Mouse (Mus musculus) cerebellum, adult 9-10 months (tissue): ENCODE data around the gene Vps45.

Source experiments
- DNase-seq: peaks from one replicate; pipeline ENCODE4 v3.0.0; 2022

The Vps45 gene

DNA sequence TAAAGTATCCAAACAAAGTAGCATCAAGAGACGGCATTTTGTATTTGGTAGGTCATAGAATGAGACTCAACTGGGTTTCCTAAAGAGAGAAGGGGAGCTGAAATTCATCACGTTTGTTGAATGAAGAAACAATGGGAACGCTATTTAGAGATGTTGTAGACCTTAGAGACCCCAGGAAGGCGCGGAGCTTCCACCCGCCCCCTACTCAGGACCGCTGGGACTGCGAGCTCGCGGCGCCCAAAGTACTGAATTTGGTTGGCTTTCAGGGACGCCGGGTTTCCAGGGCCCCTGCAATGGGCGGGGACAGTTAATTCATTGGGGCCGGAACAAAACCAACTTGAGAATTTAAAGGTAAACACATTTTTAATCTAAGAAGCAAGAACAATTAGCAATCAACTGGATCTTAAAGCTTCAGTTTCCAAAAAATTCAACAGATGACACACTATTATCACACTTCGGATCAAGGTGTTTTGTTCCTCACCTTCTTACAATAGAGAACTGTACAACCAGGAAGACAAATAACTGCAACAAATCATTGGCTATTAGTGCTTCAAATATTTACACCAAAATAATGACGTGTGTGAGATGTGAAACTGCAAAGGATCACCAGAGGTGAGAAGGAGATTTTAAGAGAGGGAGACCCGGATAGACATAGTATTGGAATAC lies at the start of gene Vps45:
Gene Vps45 (minus strand): TSS at position 236 of the 666 bp plus-strand sequence.
- DNase-seq = peak; percentile 82

- no peak for DNase-seq
These were observed 47.9 kb upstream of the Vps45 start for GRCm38 (mm10) chr3:96106151-96106550.

DNA sequence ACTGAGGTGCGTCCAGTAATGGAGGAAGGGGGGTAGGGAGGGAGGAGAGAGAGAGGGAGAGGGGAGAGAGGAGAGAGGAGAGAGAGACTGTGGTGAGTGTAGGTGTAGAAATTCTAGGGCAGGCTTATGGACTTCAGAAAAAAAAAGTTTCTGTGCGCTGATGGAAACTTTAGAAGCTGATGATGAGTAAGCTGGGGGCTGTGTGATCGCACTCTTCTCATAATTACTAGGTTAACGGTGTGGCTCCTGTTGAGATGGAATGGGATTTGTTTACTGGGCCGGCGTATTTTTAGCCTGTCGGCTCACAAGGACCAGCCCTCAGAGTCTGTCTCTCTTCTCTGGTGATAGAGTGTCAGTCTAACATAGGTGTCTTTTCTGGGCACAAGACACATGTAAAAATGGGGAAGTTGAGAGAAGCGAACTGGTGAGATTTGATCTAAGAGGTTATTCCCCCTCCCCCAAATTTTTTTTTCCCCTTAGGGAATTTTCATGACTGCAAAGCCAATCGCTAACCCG lies 47.0 kb upstream of the Vps45 start:
- no peak for DNase-seq

DNA sequence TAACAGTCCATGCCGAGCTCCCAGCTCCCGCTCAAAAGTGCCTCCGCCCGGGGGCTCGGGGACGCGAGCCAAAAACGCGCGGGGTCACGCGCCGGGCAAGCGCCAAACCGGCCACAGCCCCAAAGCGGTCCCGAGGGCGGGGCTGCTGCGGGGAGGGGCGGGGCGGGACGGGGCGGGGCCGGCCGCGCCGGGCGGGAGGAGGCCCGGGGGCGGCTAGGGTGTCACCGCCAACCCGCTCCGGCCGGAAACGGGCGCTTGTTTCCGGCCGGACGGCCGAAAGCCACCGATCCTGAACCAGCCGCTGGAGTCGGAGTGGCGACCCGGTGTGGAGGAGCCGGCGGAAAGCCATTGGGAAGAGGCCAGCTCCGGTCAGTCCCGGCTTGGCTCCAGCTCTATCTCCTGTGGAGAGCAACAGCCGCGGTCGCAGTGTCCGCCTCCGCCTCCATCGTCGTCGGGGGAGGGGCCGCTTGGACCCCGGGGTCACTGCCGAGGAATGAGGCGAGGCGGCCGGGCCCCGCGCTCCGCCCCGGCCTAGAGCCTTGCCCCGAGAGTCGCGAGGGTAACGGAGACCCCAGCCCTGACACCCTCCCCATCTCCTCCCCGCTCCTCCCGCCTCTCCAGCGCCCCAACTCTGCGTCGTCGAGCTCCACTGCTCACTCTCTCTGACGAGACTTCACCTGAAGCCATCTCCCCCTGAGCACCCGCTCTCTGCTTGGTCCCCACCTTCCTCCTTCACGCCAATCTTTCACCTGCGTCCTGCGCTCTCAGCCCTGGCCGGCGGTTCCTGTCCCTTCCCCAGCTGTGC lies 46.2 kb upstream of the Vps45 start, which contains the start of gene Otud7b:
Gene Otud7b (plus strand): TSS at position 267 of the 805 bp plus-strand sequence.
- peak; percentile 79 for DNase-seq

GRCm38 (mm10) chr3:96103901-96104260 lies 45.6 kb upstream of the Vps45 start:
- no peak for DNase-seq

DNA sequence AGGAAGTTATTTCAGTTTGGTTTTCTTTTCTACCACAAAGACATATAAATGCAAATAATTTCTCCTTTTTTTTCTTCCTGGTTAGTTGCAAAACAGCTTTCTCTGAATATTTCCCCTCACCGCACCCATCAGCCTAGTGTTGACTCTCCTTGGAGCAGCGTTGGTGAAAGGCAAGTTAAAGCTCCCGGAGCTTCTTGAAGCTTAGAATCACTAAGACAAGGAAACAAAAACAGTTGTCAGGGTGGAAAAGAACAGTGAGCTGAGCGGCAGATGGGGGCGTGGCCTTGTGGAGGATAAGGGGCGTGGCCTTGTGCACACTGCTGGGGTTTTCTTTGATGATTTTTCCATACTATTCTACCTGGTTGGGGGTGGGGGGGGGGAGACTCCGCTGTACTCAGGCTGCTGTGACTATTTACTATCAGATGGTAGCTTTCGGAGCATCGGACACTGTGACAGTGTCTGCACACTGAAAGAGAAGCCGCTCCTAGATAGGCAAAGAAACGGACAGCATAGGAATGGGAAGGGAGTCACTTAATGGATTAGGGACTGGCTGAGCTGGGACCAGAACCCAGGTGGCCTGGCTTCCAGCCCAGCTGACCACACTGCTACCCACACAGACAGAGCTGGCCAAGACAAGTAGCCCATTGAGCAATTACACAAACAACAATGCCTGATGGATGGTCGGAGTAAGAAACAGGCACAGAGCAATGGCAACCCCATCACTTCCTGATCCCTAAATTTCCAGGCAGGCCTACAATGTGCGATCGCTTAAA lies 44.0 kb upstream of the Vps45 start:
- DNase-seq = peak; percentile 47

- no peak for DNase-seq
These were observed 40.5 kb upstream of the Vps45 start for GRCm38 (mm10) chr3:96098616-96099267.

DNA sequence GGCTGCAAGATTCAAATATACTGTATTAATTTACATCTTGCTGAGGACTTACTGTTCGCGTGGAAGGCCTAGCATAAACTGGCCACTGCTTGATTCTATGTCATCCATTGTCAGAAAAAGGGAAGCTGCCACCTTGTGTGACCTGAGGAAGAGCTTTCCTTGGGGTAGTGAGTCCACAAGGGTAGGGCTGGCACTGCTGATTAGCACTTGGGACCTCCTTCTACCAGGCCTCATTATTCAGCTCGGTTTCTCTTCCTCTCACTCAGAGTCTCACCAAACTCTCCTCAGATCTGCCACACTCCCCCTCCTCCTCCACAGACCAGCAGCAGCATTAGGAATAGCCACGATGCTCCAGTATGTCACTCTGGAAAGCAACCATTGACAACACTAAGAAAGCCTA lies 39.9 kb upstream of the Vps45 start:
- no peak for DNase-seq

GRCm38 (mm10) chr3:96094203-96094602 lies 35.9 kb upstream of the Vps45 start:
- DNase-seq = no peak

DNA sequence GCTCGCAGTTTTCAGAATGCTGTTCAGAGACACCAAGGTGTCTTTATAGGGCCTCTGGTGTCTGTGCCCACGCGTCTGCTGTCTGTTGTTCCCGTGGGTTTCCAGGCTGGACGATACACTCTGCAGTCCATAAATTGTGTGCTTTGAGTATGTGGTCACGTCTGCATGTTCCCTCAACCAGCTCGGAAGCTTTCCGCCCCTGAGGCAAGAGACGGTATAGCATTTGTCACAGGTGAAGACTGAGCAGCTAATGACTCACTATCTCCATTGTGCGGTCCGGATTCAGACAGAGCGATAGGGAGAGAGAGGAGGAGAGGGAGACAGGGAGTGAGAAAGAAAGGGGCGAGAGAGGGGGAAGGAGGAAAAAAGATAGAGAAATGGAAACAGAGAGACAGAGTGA lies 35.2 kb upstream of the Vps45 start:
- DNase-seq = no peak

GRCm38 (mm10) chr3:96091966-96092365 lies 33.7 kb upstream of the Vps45 start:
- DNase-seq = no peak

GRCm38 (mm10) chr3:96091146-96091545 lies 32.9 kb upstream of the Vps45 start:
- DNase-seq = no peak

GRCm38 (mm10) chr3:96089882-96090489 lies 31.7 kb upstream of the Vps45 start:
- no peak for DNase-seq

DNA sequence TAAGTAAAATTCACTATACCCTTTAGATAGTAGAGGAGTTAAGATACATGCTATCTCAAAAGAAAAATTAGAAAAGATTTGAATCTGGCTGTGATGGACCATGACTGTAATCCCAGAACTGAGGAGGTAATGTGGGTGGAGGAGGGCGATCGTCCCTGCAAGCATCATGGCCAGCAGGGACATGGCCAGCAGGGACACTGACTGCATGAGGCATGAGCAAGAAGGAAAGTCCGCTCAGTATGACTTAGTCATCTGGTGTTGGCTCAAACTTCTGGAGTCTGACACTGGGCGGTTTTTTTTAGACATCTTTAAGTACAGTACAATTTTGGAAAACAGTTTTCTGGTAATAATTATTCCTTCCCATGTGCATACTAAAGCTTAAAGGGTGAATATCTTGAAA lies 29.5 kb upstream of the Vps45 start:
- DNase-seq = no peak

GRCm38 (mm10) chr3:96087219-96087618 lies 29.0 kb upstream of the Vps45 start:
- DNase-seq = no peak

- no peak for DNase-seq
These were observed 26.0 kb upstream of the Vps45 start for GRCm38 (mm10) chr3:96084146-96084755.

- no peak for DNase-seq
These were observed 24.6 kb upstream of the Vps45 start for GRCm38 (mm10) chr3:96082714-96083508.

DNA sequence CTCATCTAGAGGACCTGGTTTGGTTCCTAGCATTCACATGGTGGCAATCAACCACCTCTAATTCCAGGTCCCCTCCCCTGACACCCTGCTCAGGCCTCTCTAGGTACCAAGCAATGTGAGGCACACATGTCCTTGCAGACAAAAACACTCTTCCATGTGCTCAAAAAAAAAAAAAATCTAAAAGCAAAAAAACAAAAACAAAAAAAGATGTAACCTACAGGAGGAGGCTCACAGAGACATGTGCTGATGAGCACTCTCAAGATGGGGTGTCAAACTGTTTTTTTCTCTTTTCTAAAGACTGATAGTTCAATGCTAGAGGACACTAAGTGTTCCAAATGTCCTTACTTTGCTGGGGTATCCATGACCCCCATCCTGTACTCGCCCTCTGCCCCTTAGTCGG lies 23.8 kb upstream of the Vps45 start:
- DNase-seq = no peak

- no peak for DNase-seq
These were observed 23.4 kb upstream of the Vps45 start for GRCm38 (mm10) chr3:96081650-96082049.

GRCm38 (mm10) chr3:96081006-96081405 lies 22.7 kb upstream of the Vps45 start:
- no peak for DNase-seq

DNA sequence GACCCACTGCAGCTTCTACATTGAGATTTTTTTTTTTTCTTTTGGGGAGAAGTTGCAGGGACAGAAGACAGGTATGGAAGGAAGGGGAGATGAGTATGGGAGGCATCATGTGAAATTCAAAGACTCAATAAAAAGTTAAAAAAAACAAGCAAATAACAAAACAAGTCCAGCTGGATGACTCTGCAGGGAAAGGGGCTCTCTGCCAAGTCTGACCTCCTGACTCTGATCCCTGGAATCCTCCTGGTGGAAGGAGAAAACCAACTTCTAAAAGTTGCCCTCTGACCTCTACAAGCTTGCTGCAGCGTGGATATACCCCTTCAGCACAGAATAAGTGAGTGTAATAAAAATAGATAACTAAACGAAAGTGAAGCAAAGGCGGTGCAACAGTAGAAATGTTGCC lies 20.4 kb upstream of the Vps45 start:
- no peak for DNase-seq
